Mouse (Mus musculus): ENCODE data around the gene Csn1s2b. TPM values are rescaled to one million over a fixed set of nuclear protein-coding genes. Genes with fewer than 3 reads are reported as not detected.

Csn1s2b gene
- polyA plus RNA-seq, 1 experiment from 2014 or later: not detected

DNA sequence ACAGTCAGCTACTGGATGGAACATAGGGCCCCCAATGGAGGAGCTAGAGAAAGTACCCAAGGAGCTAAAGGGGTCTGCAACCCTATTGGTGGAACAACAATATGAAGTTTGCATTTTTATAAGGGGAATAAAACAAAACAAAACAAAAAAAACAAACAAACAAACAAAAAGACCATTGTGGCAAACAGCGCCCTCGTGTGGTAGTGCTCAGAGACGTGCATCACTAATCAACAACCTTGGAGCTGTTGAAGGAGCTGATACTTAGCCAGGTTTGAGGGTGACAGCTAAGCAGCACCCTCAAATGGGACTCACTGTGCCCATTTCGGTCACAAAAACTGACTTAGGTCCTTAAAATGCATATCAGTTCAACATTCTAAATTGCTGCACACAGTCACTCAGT, 63.5 kb downstream of the Csn1s2b start:
- no peak overlapping the region for H3K4me3 ChIP-seq (ENCODE audit: low read depth, low read length)
- H3K4me1 ChIP-seq (ENCODE audit: control insufficient read depth, low read depth, low read length): no peaks in the 10 kb centered on the region
- no peak overlapping the region for H3K27ac ChIP-seq (ENCODE audit: low read length)
- no peak overlapping the region for H3K4me2 ChIP-seq (ENCODE audit: low read depth, low read length)
- no peaks in the 10 kb centered on the region for H3K36me3 ChIP-seq (ENCODE audit: control insufficient read depth, insufficient read depth)
- 24% methylated on average over 4 of the region's 4 CpGs for WGBS (ENCODE audit: insufficient replicate concordance)
- no peak for ATAC-seq (ENCODE audit: low read depth)
- no peaks in the 10 kb centered on the region for H3K27me3 ChIP-seq (ENCODE audit: control insufficient read depth, insufficient read depth, low read depth, low read length)
- H3K9me3 ChIP-seq (replicated peaks; ENCODE audit: control insufficient read depth, low read length): no peaks in the 10 kb centered on the region
- no peak overlapping the region for H3K9ac ChIP-seq (ENCODE audit: low read depth, low read length)

Other genes with a start within 250 kb of the Csn1s2b start
- gene Sult1d1, start 239.1 kb upstream of the Csn1s2b start, polyA plus RNA-seq (2015; fragmentation: Nextera tagmentation; extraction: Ambion mirVana): 6.0 and 6.4 TPM in 2 replicates
- gene Sult1e1, start 216.5 kb upstream of the Csn1s2b start, polyA plus RNA-seq (2015; fragmentation: Nextera tagmentation; extraction: Ambion mirVana): not detected in 2 replicates
- not detected in 2 replicates for gene Csn1s1, start 141.9 kb upstream of the Csn1s2b start, polyA plus RNA-seq (2015; fragmentation: Nextera tagmentation; extraction: Ambion mirVana)
- not detected in 2 replicates for gene Csn2, start 108.5 kb upstream of the Csn1s2b start, polyA plus RNA-seq (2015; fragmentation: Nextera tagmentation; extraction: Ambion mirVana)
- not detected in 2 replicates for gene Csn1s2a, start 33.5 kb upstream of the Csn1s2b start, polyA plus RNA-seq (2015; fragmentation: Nextera tagmentation; extraction: Ambion mirVana)
- not detected in 2 replicates for gene Prr27, start 17.6 kb downstream of the Csn1s2b start, polyA plus RNA-seq (2015; fragmentation: Nextera tagmentation; extraction: Ambion mirVana)
- gene Odam, start 76.9 kb downstream of the Csn1s2b start, polyA plus RNA-seq (2015; fragmentation: Nextera tagmentation; extraction: Ambion mirVana): not detected in 2 replicates
- gene Csn3, start 117.5 kb downstream of the Csn1s2b start, polyA plus RNA-seq (2015; fragmentation: Nextera tagmentation; extraction: Ambion mirVana): not detected in 2 replicates
- gene 2310003L06Rik, start 161.4 kb downstream of the Csn1s2b start, polyA plus RNA-seq (2015; fragmentation: Nextera tagmentation; extraction: Ambion mirVana): not detected in 2 replicates
- not detected in 2 replicates for gene Gm28434, start 161.4 kb downstream of the Csn1s2b start, polyA plus RNA-seq (2015; fragmentation: Nextera tagmentation; extraction: Ambion mirVana)
- not detected in 2 replicates for gene Cabs1, start 171.4 kb downstream of the Csn1s2b start, polyA plus RNA-seq (2015; fragmentation: Nextera tagmentation; extraction: Ambion mirVana)
- not detected in 2 replicates for gene Smr3a, start 194.5 kb downstream of the Csn1s2b start, polyA plus RNA-seq (2015; fragmentation: Nextera tagmentation; extraction: Ambion mirVana)

All from liver, embryonic 16.5 days (tissue).